Mouse (Mus musculus) ES-Bruce4 (cell line): ENCODE data around the gene Rab3ip. TPM values are rescaled to one million over a fixed set of nuclear protein-coding genes. Genes with fewer than 3 reads are reported as not detected.

Experiments
- H3K27ac ChIP-seq: 2 replicates; pipeline ENCODE4 v1.5.1; 2012; ENCODE audit warnings: low read length, inconsistent platforms; ENCODE audit not compliant: insufficient read depth
- H3K27me3 ChIP-seq: 2 replicates; pipeline ENCODE4 v1.6.1; 2012; ENCODE audit warnings: mild to moderate bottlenecking, low read length, inconsistent platforms; ENCODE audit not compliant: control insufficient read depth, poor library complexity, insufficient read depth, severe bottlenecking
- H3K36me3 ChIP-seq: 2 replicates; pipeline ENCODE4 v1.6.1; 2012; ENCODE audit warnings: inconsistent platforms, mild to moderate bottlenecking, low read length, moderate library complexity; ENCODE audit not compliant: control insufficient read depth, poor library complexity, insufficient read depth, severe bottlenecking
- H3K4me1 ChIP-seq: one replicate; pipeline ENCODE4 v1.8.1; 2011; ENCODE audit warnings: low read length; ENCODE audit not compliant: control insufficient read depth, insufficient read depth
- H3K4me3 ChIP-seq: 2 replicates; pipeline ENCODE4 v1.5.1; 2011; ENCODE audit warnings: low read depth, mild to moderate bottlenecking, low read length
- H3K9ac ChIP-seq: 2 replicates; pipeline ENCODE4 v1.6.1; 2012; ENCODE audit warnings: low read depth, mild to moderate bottlenecking, inconsistent platforms; ENCODE audit not compliant: poor library complexity, severe bottlenecking
- H3K9me3 ChIP-seq: replicated peaks from 2 replicates; pipeline ENCODE4 v1.6.1; 2012; ENCODE audit warnings: mild to moderate bottlenecking, low read length, inconsistent platforms; ENCODE audit not compliant: control insufficient read depth, poor library complexity, insufficient read depth, severe bottlenecking
- CTCF ChIP-seq: IDR thresholded peaks from one replicate; pipeline ENCODE4 v1.8.1; 2011; ENCODE audit warnings: low read depth, low read length
- EP300 ChIP-seq: IDR thresholded peaks from 2 replicates; pipeline ENCODE4 v1.6.1; 2011; ENCODE audit warnings: low read depth, low read length; ENCODE audit not compliant: insufficient read depth
- POLR2A ChIP-seq: IDR thresholded peaks from one replicate; pipeline ENCODE4 v1.8.1; 2011; ENCODE audit warnings: low read length; ENCODE audit not compliant: insufficient read depth
- polyA plus RNA-seq: library from polyadenylated mRNA; stranded (reverse); fragments of >200 nt; gene quantifications from 2 replicates; pipeline ENCODE4 v1.2.4, GENCODE M21; 2011; ENCODE audit warnings: low read depth; ENCODE audit not compliant: missing spikeins, insufficient read depth, insufficient read length

Gene Rab3ip
- polyA plus RNA-seq, 1 experiment: 70.8 TPM

DNA sequence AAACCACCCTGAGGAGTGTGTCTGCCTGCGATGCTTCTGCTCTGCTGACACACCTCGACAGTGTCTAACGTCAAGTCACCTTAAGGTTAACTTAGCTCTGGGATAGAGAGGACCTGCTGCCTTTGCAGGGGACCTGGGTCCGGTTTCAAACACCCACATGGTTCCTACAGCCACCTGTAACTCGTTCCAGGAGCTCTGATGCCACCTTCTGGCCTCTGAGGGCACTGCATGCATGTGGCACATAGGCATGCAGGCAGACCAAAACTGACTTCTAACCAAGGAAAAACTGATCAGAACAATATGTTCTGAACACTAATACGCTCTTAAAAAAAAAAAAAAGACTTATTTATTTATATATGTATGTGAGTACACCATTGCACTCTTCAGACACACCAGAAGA, 7.5 kb downstream of the Rab3ip start:
- no peaks in the 10 kb centered on the region for H3K27me3 ChIP-seq
- H3K36me3 ChIP-seq: peaks cover 10% of the 10 kb centered on the region
- no peak overlapping the region for H3K27ac ChIP-seq
- peaks cover 4% of the 10 kb centered on the region; the same call in 1 of the 2 replicates for H3K9me3 ChIP-seq
- no peak overlapping the region for H3K4me3 ChIP-seq
- H3K4me1 ChIP-seq: no peaks in the 10 kb centered on the region
- TF ChIP-seq EP300 (no peak), CTCF (peak; percentile 84), POLR2A (no peak)
- no peak overlapping the region for H3K9ac ChIP-seq

DNA sequence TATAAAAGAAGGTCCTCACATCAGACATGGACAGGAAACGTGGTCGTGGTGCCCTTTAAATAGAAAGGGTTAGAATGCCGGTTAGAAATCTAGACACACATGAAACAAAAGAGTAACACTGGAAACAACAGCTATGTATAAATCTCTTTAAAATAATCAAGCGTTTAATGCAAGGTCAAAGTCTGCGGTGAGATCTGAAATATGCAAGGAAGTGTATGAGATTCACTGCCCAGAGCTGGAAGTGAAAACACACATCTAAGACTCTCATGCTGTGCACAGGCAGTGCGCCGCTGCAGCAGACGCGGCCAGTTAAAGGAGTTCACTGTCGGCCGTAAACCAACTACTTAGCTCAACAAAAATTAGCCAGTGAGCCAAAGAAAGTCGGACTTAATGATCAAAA, 15.5 kb downstream of the Rab3ip start:
- peaks cover 19% of the 10 kb centered on the region; the same call in 1 of the 2 replicates for H3K36me3 ChIP-seq
- no peaks in the 10 kb centered on the region for H3K9me3 ChIP-seq
- no peak for TF ChIP-seq CTCF
- TF ChIP-seq POLR2A: no peak
- TF ChIP-seq EP300: no peak
- peaks cover 5% of the 10 kb centered on the region for H3K4me1 ChIP-seq
- no peak overlapping the region for H3K27ac ChIP-seq
- H3K27me3 ChIP-seq: no peaks in the 10 kb centered on the region
- H3K4me3 ChIP-seq: no peak overlapping the region
- H3K9ac ChIP-seq: no peak overlapping the region

DNA sequence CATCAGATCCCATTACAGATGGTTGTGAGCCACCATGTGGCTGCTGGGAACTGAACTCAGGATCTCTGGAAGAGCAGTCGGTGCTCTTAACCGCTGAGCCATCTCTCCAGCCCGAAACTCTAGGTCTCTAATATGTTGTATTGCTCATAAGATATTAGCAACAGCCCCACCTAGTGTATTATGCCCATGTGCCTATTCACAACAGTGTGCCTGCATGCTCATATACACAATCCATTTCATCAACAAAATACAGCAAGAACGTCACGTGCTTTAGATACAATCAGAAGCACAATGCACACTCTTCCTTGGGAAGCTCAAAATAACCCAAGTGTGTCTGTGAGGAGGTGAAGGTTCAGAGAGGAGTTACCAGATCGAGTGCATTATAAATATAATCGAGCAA, 16.8 kb downstream of the Rab3ip start:
- no peak overlapping the region for H3K4me3 ChIP-seq
- no peak for TF ChIP-seq POLR2A
- no peak for TF ChIP-seq CTCF
- TF ChIP-seq EP300: no peak
- H3K27me3 ChIP-seq: no peaks in the 10 kb centered on the region
- peaks cover 5% of the 10 kb centered on the region for H3K4me1 ChIP-seq
- no peaks in the 10 kb centered on the region for H3K9me3 ChIP-seq
- peaks cover 18% of the 10 kb centered on the region; the same call in 1 of the 2 replicates for H3K36me3 ChIP-seq
- no peak overlapping the region for H3K27ac ChIP-seq
- H3K9ac ChIP-seq: no peak overlapping the region

DNA sequence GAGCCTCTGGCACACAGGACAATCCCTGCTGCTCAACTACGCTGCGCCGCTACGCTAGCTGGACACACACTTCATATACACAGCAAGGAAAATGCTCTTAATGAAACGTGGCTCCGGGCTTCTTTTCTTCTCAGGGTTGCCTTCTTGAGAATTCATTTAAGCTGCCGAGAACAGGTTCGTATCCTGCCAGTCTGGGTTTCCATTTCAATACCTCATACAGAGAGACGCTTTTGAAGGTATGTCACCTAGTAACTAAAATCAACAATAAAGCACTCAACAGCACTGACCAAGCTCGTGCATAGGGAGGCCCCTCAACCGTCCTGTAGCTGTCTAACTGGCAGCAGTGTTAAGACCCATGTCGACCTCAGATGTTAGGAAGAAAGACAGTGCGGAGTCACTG, 18.2 kb downstream of the Rab3ip start:
- Histone ChIP-seq H3K36me3 (peaks cover 10% of the 10 kb centered on the region; the same call in 1 of the 2 replicates), H3K9ac (no peak overlapping the region)

DNA sequence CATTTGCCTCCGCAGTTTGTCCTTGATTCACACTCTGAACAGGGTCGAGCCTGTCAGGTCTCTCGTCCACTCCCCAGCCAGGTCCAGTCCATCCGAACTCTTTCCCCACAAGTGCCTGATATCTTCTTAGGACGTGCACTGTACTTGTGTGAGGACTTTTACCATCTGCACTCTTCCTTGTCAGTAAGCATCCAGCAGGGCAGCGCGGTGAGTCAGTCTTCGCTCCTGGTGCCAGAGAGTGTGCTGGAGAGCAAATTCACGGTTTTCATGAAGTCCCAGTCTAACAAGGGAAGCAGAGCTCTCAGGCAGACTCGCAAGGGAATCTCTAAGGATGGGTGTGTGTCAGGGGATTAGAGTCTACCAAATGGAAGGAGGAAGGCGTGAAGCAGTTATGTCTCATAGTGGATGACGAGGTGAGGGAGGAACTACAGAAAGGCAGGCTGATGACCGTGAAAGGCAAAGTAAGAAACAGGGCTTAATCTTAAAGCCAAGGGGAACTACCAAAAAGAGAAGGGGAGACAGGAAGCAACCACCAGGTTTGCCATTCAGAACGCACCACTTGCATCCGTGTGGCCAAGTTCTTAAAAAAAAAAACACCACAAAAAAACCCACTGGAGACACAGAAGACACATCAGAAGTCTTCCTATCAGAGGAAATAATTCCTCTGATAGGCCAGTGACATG, 18.9 kb downstream of the Rab3ip start:
- no peak overlapping the region for H3K9ac ChIP-seq
- peaks cover 5% of the 10 kb centered on the region for H3K4me1 ChIP-seq
- peak overlapping the region; percentile 7; the same call in 1 of the 2 replicates for H3K4me3 ChIP-seq
- H3K27me3 ChIP-seq: no peaks in the 10 kb centered on the region
- H3K27ac ChIP-seq: no peak overlapping the region
- no peak for TF ChIP-seq CTCF
- TF ChIP-seq EP300: no peak
- no peak for TF ChIP-seq POLR2A
- H3K9me3 ChIP-seq: no peaks in the 10 kb centered on the region
- peaks cover 13% of the 10 kb centered on the region; the same call in 1 of the 2 replicates for H3K36me3 ChIP-seq

More for the DNA sequence above, 18.2 kb downstream of the Rab3ip start:
- no peaks in the 10 kb centered on the region for H3K9me3 ChIP-seq
- no peak overlapping the region for H3K27ac ChIP-seq
- TF ChIP-seq CTCF (no peak), EP300 (no peak), POLR2A (no peak)
- H3K4me3 ChIP-seq: no peak overlapping the region
- H3K4me1 ChIP-seq: peaks cover 5% of the 10 kb centered on the region
- H3K27me3 ChIP-seq: no peaks in the 10 kb centered on the region

DNA sequence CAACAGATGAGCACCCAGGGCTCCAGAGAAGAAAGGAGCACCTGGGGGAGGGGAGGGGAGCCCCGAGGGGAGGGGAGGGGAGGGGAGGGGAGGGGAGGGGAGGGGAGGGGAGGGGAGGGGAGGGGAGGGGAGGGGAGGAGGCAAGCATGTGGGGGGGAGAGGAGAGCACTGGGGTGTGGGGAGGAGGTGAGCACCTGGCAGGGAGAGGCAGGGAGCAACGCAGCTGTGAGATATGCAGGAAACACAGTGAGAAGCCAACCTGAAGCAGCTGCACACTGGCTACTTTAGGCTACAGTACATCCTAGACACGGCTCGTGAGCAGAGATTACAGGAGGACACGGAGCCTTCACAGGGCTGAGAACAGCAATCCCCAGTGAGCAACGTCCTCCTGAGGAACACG, 19.6 kb downstream of the Rab3ip start:
- no peak overlapping the region for H3K9ac ChIP-seq
- H3K4me3 ChIP-seq: peak overlapping the region; percentile 7; the same call in 1 of the 2 replicates
- H3K27me3 ChIP-seq: no peaks in the 10 kb centered on the region
- TF ChIP-seq CTCF (no peak), POLR2A (no peak), EP300 (no peak)
- H3K4me1 ChIP-seq: peaks cover 5% of the 10 kb centered on the region
- H3K36me3 ChIP-seq: peaks cover 13% of the 10 kb centered on the region; the same call in 1 of the 2 replicates
- no peak overlapping the region for H3K27ac ChIP-seq
- H3K9me3 ChIP-seq: no peaks in the 10 kb centered on the region
